Comparison of ENCODE assay signal across 10 mouse cellular contexts in genomic region chr9:33901313-33902076, GRCm38 (mm10).
DNase-seq lines count a peak whose midpoint lies in the region; ATAC-seq and TF ChIP-seq lines count a peak whose summit lies in the region.
"Had no signal": no experiment of that assay in that cellular context is flagged by ENCODE, and none has a peak within 500 bp of the region (broad histone marks: within the 10 kb centered on the region; RNA-seq: fewer than 3 reads in every experiment).

No protein-coding gene starts in this region.

- no peaks in the 10 kb centered on the region for H3K36me3 ChIP-seq in lung, embryonic 15.5 days
- no peaks in the 10 kb centered on the region for H3K36me3 ChIP-seq in limb, embryonic 14.5 days (ENCODE audit: control insufficient read depth, insufficient read depth, low read length)
- H3K36me3 ChIP-seq in neural tube, embryonic 15.5 days, result no peaks in the 10 kb centered on the region
- H3K36me3 ChIP-seq: limb, embryonic 15.5 days had no signal

- no peak overlapping the region for H3K27ac ChIP-seq in cerebellum, adult 2 months (ENCODE audit: insufficient read depth, low read length)
- no peak overlapping the region for H3K27ac ChIP-seq in lung, embryonic 15.5 days
- H3K27ac ChIP-seq in limb, embryonic 14.5 days (replicated peaks; ENCODE audit: low read depth, low read length), result no peak overlapping the region
- H3K27ac ChIP-seq in neural tube, embryonic 15.5 days (replicated peaks), result no peak overlapping the region
- H3K27ac ChIP-seq: limb, embryonic 15.5 days had no signal

- peaks cover 3% of the 10 kb centered on the region; the same call in 1 of the 2 replicates for H3K4me1 ChIP-seq in cerebellum, adult 2 months (ENCODE audit: control insufficient read depth, insufficient read depth, low read length)
- 0 out of 2 replicates have a peak, but pooled peaks cover 2% of the 10 kb centered on the region for H3K4me1 ChIP-seq in lung, embryonic 15.5 days
- no peaks in the 10 kb centered on the region for H3K4me1 ChIP-seq in limb, embryonic 14.5 days (ENCODE audit: control insufficient read depth, insufficient read depth, low read length)
- H3K4me1 ChIP-seq in neural tube, embryonic 15.5 days, result peaks cover 12% of the 10 kb centered on the region; the same call in 1 of the 2 replicates
- H3K4me1 ChIP-seq: limb, embryonic 15.5 days had no signal

- H3K9me3 ChIP-seq in lung, embryonic 15.5 days, result no peaks in the 10 kb centered on the region
- no peaks in the 10 kb centered on the region for H3K9me3 ChIP-seq in limb, embryonic 14.5 days (ENCODE audit: control insufficient read depth, low read length)
- no peaks in the 10 kb centered on the region for H3K9me3 ChIP-seq in neural tube, embryonic 15.5 days (replicated peaks)
- H3K9me3 ChIP-seq: limb, embryonic 15.5 days had no signal

- ATAC-seq in cerebellum, adult (ENCODE audit: insufficient number of reproducible peaks, low FRiP score, low TSS enrichment), result no peak
- ATAC-seq in lung, embryonic 15.5 days (ENCODE audit: borderline replicate concordance, extremely low read depth, low FRiP score, low TSS enrichment), result peak; percentile 59; the same call in 1 of the 2 replicates
- ATAC-seq in limb, embryonic 14.5 days (ENCODE audit: low FRiP score, low read depth), result peak; percentile 83
- peak; percentile 28; the same call in 1 of the 2 replicates for ATAC-seq in neural tube, embryonic 15.5 days (ENCODE audit: low FRiP score)

- no peak for TF ChIP-seq POLR2A in cerebellum, adult 2 months (IDR thresholded peaks at IDR 0.05; ENCODE audit: borderline replicate concordance, insufficient read depth, low read length)
- no peak for TF ChIP-seq POLR2A in limb, embryonic 14.5 days (IDR thresholded peaks at IDR 0.05; ENCODE audit: borderline replicate concordance, extremely low read depth, insufficient read depth, insufficient read length)

- 27% methylated on average over 10 of the region's 10 CpGs for WGBS in cerebellum, adult 2 months
- WGBS in lung, embryonic 15.5 days, result 29% methylated on average over 10 of the region's 10 CpGs
- 51% methylated on average over 10 of the region's 10 CpGs for WGBS in limb, embryonic 14.5 days
- WGBS in neural tube, embryonic 15.5 days, result 34% methylated on average over 10 of the region's 10 CpGs

- no peak overlapping the region for H3K4me3 ChIP-seq in cerebellum, adult 2 months (replicated peaks; ENCODE audit: insufficient read depth, low read depth, low read length)
- H3K4me3 ChIP-seq in lung, embryonic 15.5 days, result no peak overlapping the region
- no peak overlapping the region for H3K4me3 ChIP-seq in limb, embryonic 14.5 days (replicated peaks; ENCODE audit: low read length)
- H3K4me3 ChIP-seq in neural tube, embryonic 15.5 days (replicated peaks), result no peak overlapping the region
- H3K4me3 ChIP-seq: limb, embryonic 15.5 days had no signal

- H3K9ac ChIP-seq in lung, embryonic 15.5 days, result no peak overlapping the region
- no peak overlapping the region for H3K9ac ChIP-seq in limb, embryonic 14.5 days (ENCODE audit: low read depth, low read length, severe bottlenecking)
- H3K9ac ChIP-seq in neural tube, embryonic 15.5 days (replicated peaks), result no peak overlapping the region
- H3K9ac ChIP-seq: limb, embryonic 15.5 days had no signal

- no peak for TF ChIP-seq CTCF in cerebellum, adult 2 months (IDR thresholded peaks at IDR 0.05; ENCODE audit: borderline replicate concordance, insufficient read depth, low read depth, low read length)

- H3K27me3 ChIP-seq in cerebellum, adult 2 months (ENCODE audit: control insufficient read depth, insufficient read depth, low read length), result no peaks in the 10 kb centered on the region
- no peaks in the 10 kb centered on the region for H3K27me3 ChIP-seq in lung, embryonic 15.5 days
- no peaks in the 10 kb centered on the region for H3K27me3 ChIP-seq in limb, embryonic 14.5 days (ENCODE audit: control insufficient read depth, insufficient read depth, low read length)
- no peaks in the 10 kb centered on the region for H3K27me3 ChIP-seq in neural tube, embryonic 15.5 days (replicated peaks)
- H3K27me3 ChIP-seq: limb, embryonic 15.5 days had no signal

- peak; percentile 19 to 51 for DNase-seq in cerebellum, adult 2 months
- DNase-seq in lung, postnatal 25 days (ENCODE audit: low spot score), result no peak
- DNase-seq in limb, embryonic 14.5 days (ENCODE audit: low spot score), result peak; percentile 69
- DNase-seq in adrenal gland, postnatal 36 days, result no peak
- no peak for DNase-seq in thymus, postnatal 4 days
- DNase-seq: thymus, adult 2 months had no signal

- no peak overlapping the region for H3K4me2 ChIP-seq in lung, embryonic 15.5 days
- no peak overlapping the region for H3K4me2 ChIP-seq in limb, embryonic 14.5 days (replicated peaks; ENCODE audit: low read depth, low read length, severe bottlenecking)
- H3K4me2 ChIP-seq in neural tube, embryonic 15.5 days, result no peak overlapping the region
- H3K4me2 ChIP-seq: limb, embryonic 15.5 days had no signal

Comparison
In these comparisons a context has a peak if more than half of its experiments do, and no peak if none do; other contexts are left out.
1. DNase-seq: peak in cerebellum, adult 2 months (2 of 2) and limb, embryonic 14.5 days (single experiment); none in lung, postnatal 25 days (single experiment), adrenal gland, postnatal 36 days (0 of 2) and thymus, postnatal 4 days (single experiment).